Mouse (Mus musculus): ENCODE measurements around the gene Ube2o.

GRCm38 (mm10) chr11:116547296-116548060 is 33.8 kb downstream of the Ube2o start:
- no peak for TF ChIP-seq EP300 (IDR thresholded peaks at IDR 0.05; ENCODE audit: low read depth)
- no peak for TF ChIP-seq CTCF (IDR thresholded peaks at IDR 0.05; ENCODE audit: low read depth)

Measured in heart, postnatal 0 days (tissue).